Mouse (Mus musculus) forebrain, embryonic 13.5 days (tissue): ENCODE measurements at regions not wholly inside any gene's neighbourhood (a gene's known extent, or its start where the extent isn't known, plus 50 kb on each side); places are given as distances from the start of the nearest gene placed in this dataset.

Experiments used
- ATAC-seq: fragments of 200-750 bp; cut with Nextera tagmentation; 2 replicates; pipeline ENCODE4 v1.8.0; 2017
- H3K27ac ChIP-seq: fragments of 300-500 bp; sonication (generic); 2 replicates; pipeline ENCODE4 v1.5.1; 2015; ENCODE audit warnings: inconsistent platforms, mild to moderate bottlenecking, moderate library complexity
- H3K27me3 ChIP-seq: fragments of 300-500 bp; sonication (generic); 2 replicates; pipeline ENCODE4 v1.6.1; 2015; ENCODE audit warnings: mild to moderate bottlenecking, inconsistent platforms
- H3K36me3 ChIP-seq: fragments of 300-500 bp; sonication (generic); 2 replicates; pipeline ENCODE4 v1.6.1; 2015; ENCODE audit warnings: mild to moderate bottlenecking, inconsistent platforms; ENCODE audit not compliant: poor library complexity, severe bottlenecking
- H3K4me1 ChIP-seq: fragments of 300-500 bp; sonication (generic); 2 replicates; pipeline ENCODE4 v1.6.1; 2015; ENCODE audit warnings: inconsistent platforms
- H3K4me2 ChIP-seq: fragments of 300-500 bp; sonication (generic); 2 replicates; pipeline ENCODE4 v1.6.1; 2015; ENCODE audit warnings: inconsistent platforms, mild to moderate bottlenecking, moderate library complexity
- H3K4me3 ChIP-seq: fragments of 300-500 bp; sonication (generic); 2 replicates; pipeline ENCODE4 v1.5.1; 2015; ENCODE audit warnings: mild to moderate bottlenecking, inconsistent platforms
- H3K9ac ChIP-seq: fragments of 300-500 bp; sonication (generic); 2 replicates; pipeline ENCODE4 v1.6.1; 2015; ENCODE audit warnings: mild to moderate bottlenecking, inconsistent platforms
- H3K9me3 ChIP-seq: fragments of 300-500 bp; sonication (generic); replicated peaks from 2 replicates; pipeline ENCODE4 v1.6.1; 2016; ENCODE audit warnings: inconsistent platforms
- WGBS: fragments of 180-500 bp; shearing (Covaris S2); methylation state at CpG from one replicate; pipeline ENCODE4 v1.1.7; 2015; 5-methylcytosine and 5-hydroxymethylcytosine counted together

GRCm38 (mm10) chr3:38044338-38044737 is 320.0 kb upstream of the Gm5148 start:
- no peaks in the 10 kb centered on the region for H3K36me3 ChIP-seq
- no peaks in the 10 kb centered on the region for H3K27me3 ChIP-seq
- H3K4me3 ChIP-seq = no peak overlapping the region
- WGBS = 81% methylated on average over 7 of the region's 7 CpGs
- H3K9me3 ChIP-seq = no peaks in the 10 kb centered on the region
- no peak overlapping the region for H3K4me2 ChIP-seq
- ATAC-seq = no peak
- H3K4me1 ChIP-seq = peaks cover 6% of the 10 kb centered on the region; the same call in 1 of the 2 replicates
- H3K9ac ChIP-seq = no peak overlapping the region
- H3K27ac ChIP-seq = no peak overlapping the region

- WGBS = 83% methylated on average over 6 of the region's 6 CpGs
- Histone ChIP-seq H3K27ac (no peak overlapping the region), H3K4me2 (no peak overlapping the region), H3K27me3 (no peaks in the 10 kb centered on the region), H3K9ac (no peak overlapping the region), H3K4me1 (peaks cover 6% of the 10 kb centered on the region; the same call in 1 of the 2 replicates), H3K4me3 (no peak overlapping the region), H3K36me3 (no peaks in the 10 kb centered on the region), H3K9me3 (no peaks in the 10 kb centered on the region)
- ATAC-seq = no peak
Observed at GRCm38 (mm10) chr3:38042614-38043013, 318.3 kb upstream of the Gm5148 start.

- no peaks in the 10 kb centered on the region for H3K9me3 ChIP-seq
- no peak for ATAC-seq
- H3K4me1 ChIP-seq = no peaks in the 10 kb centered on the region
- H3K4me3 ChIP-seq = no peak overlapping the region
- H3K27me3 ChIP-seq = no peaks in the 10 kb centered on the region
- no peak overlapping the region for H3K9ac ChIP-seq
- no peaks in the 10 kb centered on the region for H3K36me3 ChIP-seq
- no peak overlapping the region for H3K27ac ChIP-seq
- H3K4me2 ChIP-seq = no peak overlapping the region
Observed at GRCm38 (mm10) chr3:38036131-38036530, 311.8 kb upstream of the Gm5148 start.

- no peak for ATAC-seq
Observed at GRCm38 (mm10) chr3:38034138-38034537, 309.8 kb upstream of the Gm5148 start.

GRCm38 (mm10) chr3:38014768-38015167 is 290.5 kb upstream of the Gm5148 start:
- Histone ChIP-seq H3K4me2 (no peak overlapping the region), H3K4me3 (no peak overlapping the region), H3K27ac (no peak overlapping the region), H3K9ac (no peak overlapping the region), H3K9me3 (no peaks in the 10 kb centered on the region), H3K36me3 (no peaks in the 10 kb centered on the region), H3K27me3 (no peaks in the 10 kb centered on the region), H3K4me1 (peaks cover 12% of the 10 kb centered on the region)
- no peak for ATAC-seq
- WGBS = 54% methylated on average over 1 of the region's 1 CpGs

More at GRCm38 (mm10) chr3:38034138-38034537, 309.8 kb upstream of the Gm5148 start:
- H3K4me1 ChIP-seq = no peaks in the 10 kb centered on the region
- no peak overlapping the region for H3K4me2 ChIP-seq
- H3K27ac ChIP-seq = no peak overlapping the region
- no peak overlapping the region for H3K9ac ChIP-seq
- no peaks in the 10 kb centered on the region for H3K36me3 ChIP-seq
- H3K27me3 ChIP-seq = no peaks in the 10 kb centered on the region
- no peaks in the 10 kb centered on the region for H3K9me3 ChIP-seq
- H3K4me3 ChIP-seq = no peak overlapping the region
- WGBS = 73% methylated on average over 3 of the region's 3 CpGs

- Histone ChIP-seq H3K9me3 (no peaks in the 10 kb centered on the region), H3K4me3 (no peak overlapping the region), H3K27me3 (no peaks in the 10 kb centered on the region), H3K27ac (no peak overlapping the region), H3K9ac (no peak overlapping the region), H3K36me3 (no peaks in the 10 kb centered on the region), H3K4me1 (no peaks in the 10 kb centered on the region), H3K4me2 (no peak overlapping the region)
- 55% methylated on average over 4 of the region's 4 CpGs for WGBS
- ATAC-seq = no peak
Observed at GRCm38 (mm10) chr3:38009168-38009567, 284.9 kb upstream of the Gm5148 start.

GRCm38 (mm10) chr3:38008321-38008720 is 284.0 kb upstream of the Gm5148 start:
- 86% methylated on average over 7 of the region's 7 CpGs for WGBS
- Histone ChIP-seq H3K27me3 (no peaks in the 10 kb centered on the region), H3K4me2 (no peak overlapping the region), H3K9ac (no peak overlapping the region), H3K4me1 (no peaks in the 10 kb centered on the region), H3K4me3 (no peak overlapping the region), H3K27ac (no peak overlapping the region), H3K9me3 (no peaks in the 10 kb centered on the region), H3K36me3 (no peaks in the 10 kb centered on the region)
- ATAC-seq = no peak

- Histone ChIP-seq H3K4me2 (no peak overlapping the region), H3K27me3 (no peaks in the 10 kb centered on the region), H3K36me3 (no peaks in the 10 kb centered on the region), H3K9ac (no peak overlapping the region), H3K4me3 (no peak overlapping the region), H3K4me1 (no peaks in the 10 kb centered on the region), H3K9me3 (no peaks in the 10 kb centered on the region), H3K27ac (no peak overlapping the region)
- ATAC-seq = no peak
- 91% methylated on average over 1 of the region's 1 CpGs for WGBS
Observed at GRCm38 (mm10) chr3:38007626-38008025, 283.3 kb upstream of the Gm5148 start.

- no peaks in the 10 kb centered on the region for H3K36me3 ChIP-seq
- no peak overlapping the region for H3K4me2 ChIP-seq
- WGBS = 96% methylated on average over 10 of the region's 10 CpGs
- no peak overlapping the region for H3K9ac ChIP-seq
- no peak overlapping the region for H3K4me3 ChIP-seq
- no peak overlapping the region for H3K27ac ChIP-seq
- no peaks in the 10 kb centered on the region for H3K9me3 ChIP-seq
- no peaks in the 10 kb centered on the region for H3K27me3 ChIP-seq
- no peaks in the 10 kb centered on the region for H3K4me1 ChIP-seq
- no peak for ATAC-seq
Observed at GRCm38 (mm10) chr3:38002275-38002674, 278.0 kb upstream of the Gm5148 start.

- Histone ChIP-seq H3K36me3 (no peaks in the 10 kb centered on the region), H3K9me3 (no peaks in the 10 kb centered on the region), H3K27ac (no peak overlapping the region), H3K4me1 (no peaks in the 10 kb centered on the region), H3K9ac (no peak overlapping the region), H3K4me3 (no peak overlapping the region), H3K4me2 (no peak overlapping the region), H3K27me3 (no peaks in the 10 kb centered on the region)
- WGBS = 96% methylated on average over 1 of the region's 1 CpGs
- no peak for ATAC-seq
Observed at GRCm38 (mm10) chr3:37999779-38000178, 275.5 kb upstream of the Gm5148 start.

- Histone ChIP-seq H3K4me3 (no peak overlapping the region), H3K36me3 (no peaks in the 10 kb centered on the region), H3K9ac (no peak overlapping the region), H3K4me1 (no peaks in the 10 kb centered on the region), H3K27ac (no peak overlapping the region), H3K4me2 (no peak overlapping the region), H3K9me3 (no peaks in the 10 kb centered on the region), H3K27me3 (no peaks in the 10 kb centered on the region)
- ATAC-seq = no peak
- 88% methylated on average over 3 of the region's 3 CpGs for WGBS
Observed at GRCm38 (mm10) chr3:37997998-37998397, 273.7 kb upstream of the Gm5148 start.

- 92% methylated on average over 6 of the region's 6 CpGs for WGBS
- Histone ChIP-seq H3K27me3 (no peaks in the 10 kb centered on the region), H3K36me3 (no peaks in the 10 kb centered on the region), H3K27ac (no peak overlapping the region), H3K4me3 (no peak overlapping the region), H3K4me1 (0 out of 2 replicates have a peak, but pooled peaks cover 3% of the 10 kb centered on the region), H3K4me2 (no peak overlapping the region), H3K9me3 (no peaks in the 10 kb centered on the region), H3K9ac (no peak overlapping the region)
- no peak for ATAC-seq
Observed at GRCm38 (mm10) chr3:37989992-37990391, 265.7 kb upstream of the Gm5148 start.

GRCm38 (mm10) chr3:37987775-37988505 is 263.6 kb upstream of the Gm5148 start:
- WGBS = 70% methylated on average over 20 of the region's 20 CpGs
- H3K27me3 ChIP-seq = no peaks in the 10 kb centered on the region

More at GRCm38 (mm10) chr3:37987775-37988505, 263.6 kb upstream of the Gm5148 start:
- Histone ChIP-seq H3K4me2 (no peak overlapping the region), H3K9ac (no peak overlapping the region), H3K27ac (no peak overlapping the region), H3K36me3 (no peaks in the 10 kb centered on the region), H3K4me1 (0 out of 2 replicates have a peak, but pooled peaks cover 3% of the 10 kb centered on the region), H3K4me3 (no peak overlapping the region), H3K9me3 (no peaks in the 10 kb centered on the region)
- no peak for ATAC-seq
